Mouse (Mus musculus): ENCODE results near the gene Alpk1. TPM values are rescaled to one million over a fixed set of nuclear protein-coding genes. Genes with fewer than 3 reads are reported as not detected.

Gene Alpk1
- polyA plus RNA-seq, 1 experiment from 2014 or later, result 1.7 TPM

DNA sequence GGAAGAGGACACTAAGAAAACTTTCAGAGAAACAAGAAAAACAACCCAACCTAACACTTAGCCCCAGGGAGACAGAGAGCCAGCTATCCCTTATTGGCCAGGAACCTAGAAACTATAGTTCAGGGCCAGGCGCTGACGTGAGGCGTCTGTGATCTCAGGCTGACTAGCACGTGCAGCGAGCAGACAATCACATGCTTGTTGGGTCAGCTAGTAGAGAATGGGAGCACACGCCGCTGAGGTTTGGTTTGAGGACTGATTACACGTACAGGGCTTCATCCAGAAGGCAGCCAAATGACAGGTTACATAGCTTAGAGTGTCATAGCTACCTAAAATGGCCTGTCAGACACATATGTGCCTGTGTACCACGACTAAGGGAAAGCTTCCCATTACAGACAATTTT is 52.3 kb downstream of the Alpk1 start:
- Histone ChIP-seq H3K4me3 (ENCODE audit: low read depth, low read length) (no peak overlapping the region), H3K36me3 (ENCODE audit: control insufficient read depth, insufficient read depth, low read length) (no peaks in the 10 kb centered on the region), H3K4me2 (ENCODE audit: low read length) (no peak overlapping the region), H3K4me1 (replicated peaks; ENCODE audit: control insufficient read depth, insufficient read depth, low read length) (no peaks in the 10 kb centered on the region), H3K27me3 (replicated peaks; ENCODE audit: control insufficient read depth, insufficient read depth, low read length) (no peaks in the 10 kb centered on the region), H3K27ac (ENCODE audit: low read depth) (no peak overlapping the region), H3K9me3 (ENCODE audit: control insufficient read depth, low read length) (no peaks in the 10 kb centered on the region), H3K9ac (ENCODE audit: low read length) (no peak overlapping the region)
- DNase-seq (ENCODE audit: low spot score) (no peak), ATAC-seq (replicated peaks; ENCODE audit: low FRiP score, low TSS enrichment, low read depth) (no peak)
- 84% methylated on average over 9 of the region's 9 CpGs for WGBS

DNA sequence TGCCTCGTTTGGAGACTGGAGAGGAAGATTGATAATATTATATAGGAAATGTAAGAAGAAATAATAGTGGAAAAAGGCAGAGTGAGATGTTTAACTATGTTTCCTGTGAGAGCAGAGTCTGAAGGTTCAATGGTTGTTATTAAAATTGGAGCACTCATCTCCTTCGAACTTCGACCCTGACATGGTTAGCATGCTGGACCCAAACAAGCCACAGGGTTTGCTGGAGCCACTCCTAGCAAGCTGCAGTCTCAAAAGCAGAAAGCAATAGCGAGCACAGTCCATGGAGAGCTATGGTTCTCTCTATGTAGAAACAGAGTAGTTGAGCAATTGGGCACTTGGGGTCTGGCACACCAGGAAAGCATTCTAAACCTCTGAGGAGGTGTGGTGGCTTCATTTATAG is 59.4 kb downstream of the Alpk1 start:
- Histone ChIP-seq H3K27me3 (replicated peaks; ENCODE audit: control insufficient read depth, insufficient read depth, low read length) (no peaks in the 10 kb centered on the region), H3K27ac (ENCODE audit: low read depth) (no peak overlapping the region), H3K9ac (ENCODE audit: low read length) (no peak overlapping the region), H3K4me1 (replicated peaks; ENCODE audit: control insufficient read depth, insufficient read depth, low read length) (peaks cover 5% of the 10 kb centered on the region), H3K36me3 (ENCODE audit: control insufficient read depth, insufficient read depth, low read length) (no peaks in the 10 kb centered on the region), H3K4me2 (ENCODE audit: low read length) (no peak overlapping the region), H3K9me3 (ENCODE audit: control insufficient read depth, low read length) (no peaks in the 10 kb centered on the region), H3K4me3 (ENCODE audit: low read depth, low read length) (no peak overlapping the region)
- ATAC-seq (replicated peaks; ENCODE audit: low FRiP score, low TSS enrichment, low read depth), result no peak
- WGBS, result 48% methylated on average over 4 of the region's 4 CpGs
- DNase-seq (ENCODE audit: low spot score), result no peak

DNA sequence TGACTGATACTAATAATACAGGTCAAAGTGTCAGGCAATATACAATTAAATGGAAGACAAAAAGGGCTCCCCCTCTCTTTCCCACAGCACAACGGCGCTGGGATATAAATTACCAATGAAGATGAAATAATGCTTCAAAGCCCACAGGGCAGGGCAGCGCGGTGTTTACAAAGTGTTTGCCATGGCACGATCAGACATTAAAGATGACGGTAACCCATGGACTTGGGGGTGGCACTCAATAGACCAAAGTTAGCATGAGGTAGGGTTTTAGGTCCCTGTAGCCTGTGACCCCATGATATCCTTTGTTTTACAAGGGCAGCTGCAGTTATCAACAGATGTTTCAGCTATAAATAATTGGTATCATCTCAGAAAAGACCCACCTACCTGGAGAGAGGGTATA is 60.3 kb downstream of the Alpk1 start:
- Histone ChIP-seq H3K4me3 (ENCODE audit: low read depth, low read length) (no peak overlapping the region), H3K27me3 (replicated peaks; ENCODE audit: control insufficient read depth, insufficient read depth, low read length) (no peaks in the 10 kb centered on the region), H3K36me3 (ENCODE audit: control insufficient read depth, insufficient read depth, low read length) (no peaks in the 10 kb centered on the region), H3K4me1 (replicated peaks; ENCODE audit: control insufficient read depth, insufficient read depth, low read length) (peaks cover 5% of the 10 kb centered on the region), H3K9ac (ENCODE audit: low read length) (no peak overlapping the region), H3K4me2 (ENCODE audit: low read length) (no peak overlapping the region), H3K9me3 (ENCODE audit: control insufficient read depth, low read length) (no peaks in the 10 kb centered on the region), H3K27ac (ENCODE audit: low read depth) (no peak overlapping the region)
- DNase-seq (ENCODE audit: low spot score) (no peak), ATAC-seq (replicated peaks; ENCODE audit: low FRiP score, low TSS enrichment, low read depth) (no peak)
- WGBS, result 49% methylated on average over 6 of the region's 6 CpGs

GRCm38 (mm10) chr3:127719601-127720000 is 60.7 kb downstream of the Alpk1 start:
- Histone ChIP-seq H3K9me3 (ENCODE audit: control insufficient read depth, low read length) (no peaks in the 10 kb centered on the region), H3K4me1 (replicated peaks; ENCODE audit: control insufficient read depth, insufficient read depth, low read length) (peaks cover 5% of the 10 kb centered on the region), H3K36me3 (ENCODE audit: control insufficient read depth, insufficient read depth, low read length) (no peaks in the 10 kb centered on the region), H3K27me3 (replicated peaks; ENCODE audit: control insufficient read depth, insufficient read depth, low read length) (no peaks in the 10 kb centered on the region), H3K4me2 (ENCODE audit: low read length) (no peak overlapping the region), H3K27ac (ENCODE audit: low read depth) (no peak overlapping the region), H3K9ac (ENCODE audit: low read length) (no peak overlapping the region), H3K4me3 (ENCODE audit: low read depth, low read length) (no peak overlapping the region)
- no peak for DNase-seq (ENCODE audit: low spot score)
- no peak for ATAC-seq (replicated peaks; ENCODE audit: low FRiP score, low TSS enrichment, low read depth)
- WGBS, result 47% methylated on average over 5 of the region's 5 CpGs

GRCm38 (mm10) chr3:127716759-127717158 is 63.6 kb downstream of the Alpk1 start:
- ATAC-seq (replicated peaks; ENCODE audit: low FRiP score, low TSS enrichment, low read depth) (no peak), DNase-seq (ENCODE audit: low spot score) (no peak)
- Histone ChIP-seq H3K27me3 (replicated peaks; ENCODE audit: control insufficient read depth, insufficient read depth, low read length) (no peaks in the 10 kb centered on the region), H3K9ac (ENCODE audit: low read length) (no peak overlapping the region), H3K4me3 (ENCODE audit: low read depth, low read length) (no peak overlapping the region), H3K27ac (ENCODE audit: low read depth) (no peak overlapping the region), H3K4me1 (replicated peaks; ENCODE audit: control insufficient read depth, insufficient read depth, low read length) (peaks cover 5% of the 10 kb centered on the region), H3K36me3 (ENCODE audit: control insufficient read depth, insufficient read depth, low read length) (no peaks in the 10 kb centered on the region), H3K9me3 (ENCODE audit: control insufficient read depth, low read length) (no peaks in the 10 kb centered on the region), H3K4me2 (ENCODE audit: low read length) (no peak overlapping the region)
- 36% methylated on average over 2 of the region's 2 CpGs for WGBS

- DNase-seq (ENCODE audit: low spot score), result no peak
- Histone ChIP-seq H3K27me3 (replicated peaks; ENCODE audit: control insufficient read depth, insufficient read depth, low read length) (no peaks in the 10 kb centered on the region), H3K27ac (ENCODE audit: low read depth) (no peak overlapping the region), H3K4me1 (replicated peaks; ENCODE audit: control insufficient read depth, insufficient read depth, low read length) (no peaks in the 10 kb centered on the region), H3K4me3 (ENCODE audit: low read depth, low read length) (no peak overlapping the region), H3K9me3 (ENCODE audit: control insufficient read depth, low read length) (no peaks in the 10 kb centered on the region), H3K4me2 (ENCODE audit: low read length) (no peak overlapping the region), H3K9ac (ENCODE audit: low read length) (no peak overlapping the region), H3K36me3 (ENCODE audit: control insufficient read depth, insufficient read depth, low read length) (no peaks in the 10 kb centered on the region)
- 70% methylated on average over 9 of the region's 9 CpGs for WGBS
- ATAC-seq (replicated peaks; ENCODE audit: low FRiP score, low TSS enrichment, low read depth), result no peak
These were observed 67.2 kb downstream of the Alpk1 start for GRCm38 (mm10) chr3:127713112-127713511.

- WGBS, result 86% methylated on average over 3 of the region's 3 CpGs
- H3K27me3 ChIP-seq (replicated peaks; ENCODE audit: control insufficient read depth, insufficient read depth, low read length), result no peaks in the 10 kb centered on the region
These were observed 68.8 kb downstream of the Alpk1 start for GRCm38 (mm10) chr3:127711536-127711935.

DNA sequence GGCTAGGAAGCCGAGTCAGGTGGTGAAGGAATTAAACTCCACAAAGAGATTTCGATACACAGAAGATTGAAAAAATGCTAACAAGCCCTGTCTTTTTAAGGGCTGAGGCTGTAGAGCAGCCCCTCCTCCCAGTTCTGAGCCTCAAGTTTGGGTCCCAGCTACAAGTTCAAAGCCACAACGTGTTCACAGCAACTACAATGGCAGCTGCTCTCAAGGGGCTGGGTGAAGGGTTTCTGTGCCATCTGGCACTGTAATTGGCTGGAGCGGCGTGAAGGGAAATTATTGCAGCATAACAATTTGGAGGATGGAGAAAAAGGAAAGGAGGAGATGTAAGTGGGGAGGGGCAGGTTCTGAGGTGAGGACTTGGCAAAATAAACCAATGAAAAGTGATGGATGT is 73.2 kb downstream of the Alpk1 start:
- Histone ChIP-seq H3K27ac (ENCODE audit: low read depth) (no peak overlapping the region), H3K4me3 (ENCODE audit: low read depth, low read length) (no peak overlapping the region), H3K9me3 (ENCODE audit: control insufficient read depth, low read length) (no peaks in the 10 kb centered on the region), H3K4me2 (ENCODE audit: low read length) (no peak overlapping the region), H3K4me1 (replicated peaks; ENCODE audit: control insufficient read depth, insufficient read depth, low read length) (no peaks in the 10 kb centered on the region), H3K27me3 (replicated peaks; ENCODE audit: control insufficient read depth, insufficient read depth, low read length) (no peaks in the 10 kb centered on the region), H3K36me3 (ENCODE audit: control insufficient read depth, insufficient read depth, low read length) (no peaks in the 10 kb centered on the region), H3K9ac (ENCODE audit: low read length) (no peak overlapping the region)
- DNase-seq (ENCODE audit: low spot score) (no peak), ATAC-seq (replicated peaks; ENCODE audit: low FRiP score, low TSS enrichment, low read depth) (no peak)
- 79% methylated on average over 5 of the region's 5 CpGs for WGBS

More at GRCm38 (mm10) chr3:127711536-127711935, 68.8 kb downstream of the Alpk1 start:
- Histone ChIP-seq H3K4me1 (replicated peaks; ENCODE audit: control insufficient read depth, insufficient read depth, low read length) (no peaks in the 10 kb centered on the region), H3K27ac (ENCODE audit: low read depth) (no peak overlapping the region), H3K4me3 (ENCODE audit: low read depth, low read length) (no peak overlapping the region), H3K9ac (ENCODE audit: low read length) (no peak overlapping the region), H3K36me3 (ENCODE audit: control insufficient read depth, insufficient read depth, low read length) (no peaks in the 10 kb centered on the region), H3K9me3 (ENCODE audit: control insufficient read depth, low read length) (no peaks in the 10 kb centered on the region), H3K4me2 (ENCODE audit: low read length) (no peak overlapping the region)
- no peak for ATAC-seq (replicated peaks; ENCODE audit: low FRiP score, low TSS enrichment, low read depth)
- DNase-seq (ENCODE audit: low spot score), result no peak

- Histone ChIP-seq H3K4me2 (ENCODE audit: low read length) (peak overlapping the region; percentile 40), H3K36me3 (ENCODE audit: control insufficient read depth, insufficient read depth, low read length) (no peaks in the 10 kb centered on the region), H3K9me3 (ENCODE audit: control insufficient read depth, low read length) (no peaks in the 10 kb centered on the region), H3K4me3 (ENCODE audit: low read depth, low read length) (no peak overlapping the region), H3K9ac (ENCODE audit: low read length) (no peak overlapping the region), H3K4me1 (replicated peaks; ENCODE audit: control insufficient read depth, insufficient read depth, low read length) (no peaks in the 10 kb centered on the region), H3K27me3 (replicated peaks; ENCODE audit: control insufficient read depth, insufficient read depth, low read length) (no peaks in the 10 kb centered on the region), H3K27ac (ENCODE audit: low read depth) (no peak overlapping the region)
- 77% methylated on average over 8 of the region's 8 CpGs for WGBS
- DNase-seq (ENCODE audit: low spot score) (no peak), ATAC-seq (replicated peaks; ENCODE audit: low FRiP score, low TSS enrichment, low read depth) (no peak)
These were observed 73.8 kb downstream of the Alpk1 start for GRCm38 (mm10) chr3:127706445-127707088.
